Mouse (Mus musculus): ENCODE measurements around the gene Trpm1. TPM values are rescaled to one million over a fixed set of nuclear protein-coding genes. Genes with fewer than 3 reads are reported as not detected.

Gene Trpm1
- polyA plus RNA-seq, 3 experiments from 2014 or later: 1.5 to 5.2 (median 4.6) TPM

DNA sequence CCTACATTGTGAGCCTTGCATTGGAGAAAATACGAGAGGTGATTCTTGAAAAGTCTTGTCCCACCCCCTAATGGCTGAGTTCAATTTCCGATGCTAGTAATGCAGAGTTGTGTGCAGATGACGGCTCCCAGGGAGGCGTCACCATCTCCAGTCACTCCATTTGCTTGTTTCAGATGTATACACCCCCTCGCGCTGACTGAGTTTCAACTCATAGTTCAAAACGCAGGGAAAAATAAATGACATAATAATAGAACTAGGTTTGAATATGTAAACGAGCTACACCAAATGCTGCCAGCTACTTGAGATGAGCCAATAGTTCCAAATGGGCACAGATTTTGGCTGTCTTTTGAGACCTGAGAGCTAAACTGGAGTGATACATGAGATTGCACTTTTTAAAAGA, 84.1 kb downstream of the Trpm1 start:
- no peak for ATAC-seq

DNA sequence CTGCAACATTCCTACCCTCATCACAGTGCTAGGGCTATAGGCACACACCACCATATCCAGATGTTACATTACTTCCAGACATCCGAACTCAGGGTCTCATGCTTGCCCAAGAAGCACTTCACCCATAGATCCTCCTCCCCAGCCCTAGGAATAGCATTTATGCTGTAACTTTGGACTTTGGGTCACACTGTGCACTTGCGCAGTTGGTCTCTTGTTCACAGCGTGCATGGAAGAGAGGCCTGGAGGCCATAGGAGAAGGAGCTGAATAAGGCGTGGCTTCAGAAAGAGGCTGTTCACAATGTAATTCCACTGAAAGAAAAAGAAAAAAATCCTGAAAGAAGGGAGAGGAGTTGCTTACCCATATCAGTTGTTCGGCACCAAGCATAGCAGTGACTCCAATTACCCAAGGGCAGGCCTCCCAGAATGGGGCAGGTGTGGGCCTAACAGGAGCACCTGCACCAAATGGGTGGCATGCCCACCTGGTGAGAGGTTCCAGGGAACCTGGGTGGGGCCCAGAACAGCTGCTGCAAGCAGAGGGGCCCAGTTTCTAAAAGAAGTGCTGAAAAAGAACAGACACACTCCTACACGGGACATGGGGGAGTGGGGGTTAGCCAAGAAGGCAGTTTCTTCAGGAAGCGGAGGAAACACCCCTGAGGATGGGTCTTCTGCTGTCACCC, 84.9 kb downstream of the Trpm1 start:
- no peak for ATAC-seq

DNA sequence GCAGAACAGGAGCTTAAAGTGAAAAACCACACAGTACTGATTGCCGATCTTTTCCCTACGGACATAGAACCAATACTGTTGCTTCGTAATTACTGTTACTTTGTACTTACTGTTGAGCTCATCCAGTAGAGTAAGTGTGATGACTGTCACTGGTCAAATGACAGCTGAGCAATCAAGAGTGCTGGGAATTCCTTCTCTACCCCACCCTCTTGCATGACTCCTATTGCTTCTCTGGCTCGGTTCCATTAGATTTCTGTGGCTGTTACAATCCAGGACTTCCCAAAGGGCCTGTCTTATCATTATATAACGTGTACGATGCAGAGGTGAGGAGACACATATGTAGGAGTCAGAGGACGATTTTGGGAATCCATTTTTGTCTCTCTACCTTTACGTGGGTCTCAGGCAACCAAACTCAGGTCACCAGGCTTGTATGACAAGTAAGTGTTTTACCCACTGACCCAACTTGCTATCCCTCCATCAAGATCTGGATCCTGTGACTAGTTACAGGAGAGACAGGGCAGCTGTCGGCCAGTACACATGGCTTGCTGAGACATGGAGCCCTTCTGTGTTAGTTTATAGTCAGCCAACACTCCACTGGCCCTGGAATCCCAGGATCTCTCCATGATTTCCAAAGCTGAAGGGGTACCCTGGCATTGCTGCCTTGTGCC, 85.6 kb downstream of the Trpm1 start:
- ATAC-seq: no peak

DNA sequence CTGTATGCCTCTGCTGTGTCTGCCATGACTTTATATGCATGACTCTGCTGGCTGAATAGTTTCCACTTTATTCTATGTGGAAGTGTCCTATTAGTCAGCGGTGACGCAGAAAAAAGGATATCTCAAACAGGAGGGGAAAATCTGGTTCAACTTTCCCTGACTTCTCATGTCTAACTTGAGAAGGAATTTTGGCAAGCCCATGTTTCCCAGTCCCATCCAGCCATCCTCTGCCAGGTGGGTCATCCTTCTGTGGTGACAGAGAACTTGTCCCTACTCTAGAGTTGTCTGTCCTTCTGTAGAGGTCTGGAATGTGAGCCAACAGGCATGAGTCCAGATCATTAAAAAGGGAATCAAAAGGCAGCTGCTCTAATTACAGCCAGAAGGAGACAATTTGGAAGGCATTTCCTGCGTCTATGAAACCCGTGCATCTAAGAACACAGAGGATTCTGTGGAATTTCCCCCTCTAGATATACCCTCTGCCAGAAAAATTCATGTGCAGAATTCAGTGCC, 86.2 kb downstream of the Trpm1 start:
- ATAC-seq: no peak

DNA sequence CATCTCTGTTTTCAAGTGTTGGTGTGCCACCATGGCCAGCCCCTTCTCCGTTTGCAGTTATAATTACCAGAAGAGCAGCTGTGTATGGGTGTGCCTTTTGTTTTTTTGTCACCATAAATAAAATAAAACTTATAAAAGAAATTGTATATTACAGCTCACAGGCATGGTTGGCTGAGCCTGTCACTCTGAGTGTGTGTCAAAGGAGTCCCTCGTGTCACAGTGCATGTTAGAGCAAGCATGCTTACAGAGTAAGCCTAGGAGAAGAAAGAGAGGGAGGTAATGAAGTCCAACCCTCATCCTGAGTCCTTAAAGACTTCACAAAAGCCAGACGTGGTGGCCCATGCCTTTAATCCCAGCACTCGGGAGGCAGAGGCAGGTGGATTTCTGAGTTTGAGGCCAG, 88.8 kb downstream of the Trpm1 start:
- no peak for ATAC-seq

DNA sequence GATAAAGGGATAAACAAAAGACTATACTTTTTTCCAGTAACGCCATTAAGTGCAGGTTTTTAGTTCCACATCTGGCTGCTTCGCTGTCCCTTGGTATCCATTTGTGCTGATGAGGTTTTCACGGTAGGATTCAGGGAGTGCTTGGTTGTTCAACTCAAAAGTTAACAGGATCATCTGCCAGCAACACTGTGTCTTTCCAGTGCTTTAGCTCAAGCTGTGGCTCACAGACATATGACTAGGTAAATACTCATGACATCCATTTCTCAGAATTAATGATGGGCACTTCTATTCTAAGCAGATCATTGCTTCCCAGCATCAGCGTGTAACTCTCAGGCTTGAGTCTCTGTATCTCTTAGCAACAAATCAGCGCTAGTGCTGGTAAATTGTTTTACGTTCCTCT, 90.7 kb downstream of the Trpm1 start:
- no peak for ATAC-seq

DNA sequence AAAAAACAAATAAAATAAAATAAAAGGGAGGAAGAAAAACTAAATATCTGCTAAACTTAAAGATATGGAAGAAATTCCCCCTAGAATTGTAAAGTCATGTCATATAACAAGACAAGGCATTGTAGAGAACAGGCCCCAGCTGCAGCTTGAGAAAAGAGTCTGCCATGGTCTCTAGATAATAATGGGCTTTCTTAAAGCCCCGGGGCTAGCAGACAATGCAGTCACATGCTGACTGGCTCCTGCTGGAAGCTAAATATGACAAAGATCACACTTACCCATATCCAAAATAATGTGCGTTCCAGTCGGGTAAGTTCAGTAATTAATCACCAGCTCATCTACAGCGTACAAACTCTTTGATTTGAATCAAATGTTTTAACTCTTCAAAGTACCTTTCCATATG, 93.1 kb downstream of the Trpm1 start:
- ATAC-seq: no peak

DNA sequence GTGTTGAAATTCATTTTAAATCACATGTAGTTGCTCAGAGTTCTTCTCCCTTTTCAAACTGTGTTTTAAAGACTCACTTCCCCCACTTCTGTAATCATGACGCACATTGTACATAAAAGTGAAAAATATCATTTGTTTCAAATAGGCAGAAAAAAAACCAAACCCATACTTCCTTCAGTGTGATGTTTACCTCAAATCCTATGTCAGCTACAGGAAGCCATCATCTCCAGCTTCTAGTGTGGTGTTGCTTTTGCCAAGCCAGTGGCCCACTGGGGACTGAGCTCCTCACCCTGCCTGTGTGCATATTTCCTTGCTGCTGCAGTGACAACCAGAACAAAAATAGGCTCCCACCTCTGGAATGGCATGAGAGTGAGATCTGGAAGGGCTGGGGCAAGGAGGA, 94.7 kb downstream of the Trpm1 start:
- no peak for ATAC-seq

DNA sequence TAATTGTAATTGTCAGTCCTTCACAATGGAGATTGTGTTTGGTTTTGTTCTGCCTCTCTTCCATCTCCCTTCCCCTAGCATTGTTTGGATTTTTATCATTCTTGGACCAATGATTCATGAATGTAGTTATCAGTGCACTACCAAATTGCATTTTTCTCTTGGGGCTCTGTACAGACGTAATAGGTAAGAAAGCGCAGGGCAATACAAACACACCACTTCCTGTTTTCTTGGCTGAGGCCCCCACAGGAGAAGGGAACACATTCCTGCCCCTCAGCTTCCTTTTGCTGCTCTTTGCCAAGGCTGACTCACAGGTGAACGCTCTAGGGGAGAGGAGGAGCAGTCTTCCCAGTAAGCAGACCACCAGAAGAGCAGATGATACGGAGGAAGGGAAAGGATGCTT, 96.1 kb downstream of the Trpm1 start:
- ATAC-seq: peak; percentile 75

DNA sequence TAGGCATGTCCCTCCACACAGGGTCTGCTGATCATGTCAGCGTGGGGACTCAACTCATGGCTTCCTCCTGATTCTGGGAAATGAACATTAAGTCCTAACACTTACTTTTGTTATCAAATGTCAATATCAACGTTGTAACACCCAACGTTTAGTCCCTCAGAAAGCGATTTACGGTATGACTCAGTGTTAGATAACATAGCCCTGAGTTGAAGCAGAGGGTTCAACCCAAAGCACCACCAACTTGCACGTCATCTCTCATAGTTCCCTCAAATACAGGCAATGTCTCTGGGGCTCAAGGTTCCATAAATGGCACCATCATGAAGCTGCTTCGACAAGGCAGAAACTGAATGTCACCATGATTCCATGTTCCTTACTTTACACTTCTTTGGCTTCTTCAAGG, 96.8 kb downstream of the Trpm1 start:
- ATAC-seq: peak; percentile 43

DNA sequence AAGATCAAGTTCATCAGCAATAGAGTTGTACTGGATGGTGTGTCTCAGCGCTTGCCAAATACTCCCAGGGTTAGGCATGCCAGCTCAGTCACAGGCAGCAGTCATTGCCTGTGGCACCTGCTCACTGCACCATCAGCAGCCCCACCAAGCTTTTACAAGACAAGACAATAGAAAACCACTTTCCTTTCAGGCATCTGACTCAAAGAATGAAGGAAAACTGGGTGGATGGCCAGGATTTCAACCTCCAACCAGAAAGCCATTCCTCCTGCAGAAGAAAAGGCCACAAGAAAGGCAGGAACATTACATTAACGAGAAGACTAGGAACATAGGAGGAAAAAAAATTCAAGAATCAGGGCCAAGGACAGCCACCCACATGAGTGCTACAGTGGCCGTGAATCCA, 100.1 kb downstream of the Trpm1 start:
- ATAC-seq: no peak

DNA sequence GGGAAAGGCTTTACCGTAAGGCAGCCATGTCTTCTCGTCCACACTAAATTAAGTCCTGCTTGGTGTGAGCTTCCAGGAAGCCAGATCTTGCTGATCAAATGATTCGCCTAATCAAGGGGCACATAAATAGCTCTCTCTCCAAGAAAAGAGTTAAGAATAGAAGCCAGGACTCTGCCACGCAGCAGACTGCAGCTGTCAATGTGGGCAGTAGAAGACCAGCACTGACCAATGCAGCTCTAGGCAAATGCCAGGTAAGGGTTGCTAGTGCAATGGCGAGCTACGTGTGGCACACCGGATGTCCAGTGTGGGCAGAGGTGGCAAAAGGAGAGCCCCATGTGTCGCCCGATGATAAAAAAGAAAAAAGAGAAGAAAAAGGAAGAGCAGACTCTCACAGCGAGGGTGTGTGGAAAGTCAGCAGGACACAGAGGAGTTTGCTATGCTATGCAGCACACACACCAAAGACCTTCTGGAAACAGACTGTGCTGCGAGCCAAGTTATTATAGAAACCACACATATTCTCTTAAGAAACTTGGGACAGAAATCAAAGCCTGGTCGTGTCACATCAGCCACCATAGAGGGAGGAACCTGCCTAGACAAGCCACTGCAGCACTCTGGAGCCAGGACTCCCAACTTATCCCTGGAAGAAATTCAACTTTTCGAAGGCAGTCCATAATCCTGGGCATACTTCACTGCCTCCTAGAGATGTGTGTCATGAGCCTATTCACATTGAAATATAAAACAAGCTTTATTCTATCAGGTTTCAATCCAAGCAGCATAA, 112.1 kb downstream of the Trpm1 start:
- ATAC-seq: no peak

DNA sequence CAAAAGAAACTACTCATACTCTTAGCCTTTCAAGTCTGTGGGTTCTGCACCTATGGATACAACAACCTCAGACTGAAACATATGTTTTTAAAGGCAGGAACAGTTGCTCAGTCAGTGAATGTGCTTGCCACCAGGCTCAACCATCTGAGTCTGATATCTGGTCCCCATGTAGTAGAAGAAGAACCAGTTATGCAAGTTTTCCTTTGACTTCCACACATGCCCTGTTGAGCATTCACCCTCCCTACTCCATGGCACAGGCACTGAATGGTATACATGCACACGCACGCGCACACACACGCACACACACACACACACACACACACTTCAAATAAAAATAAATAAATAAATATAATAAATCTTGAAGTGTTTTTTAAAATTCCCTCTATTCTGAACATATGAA, 113.0 kb downstream of the Trpm1 start:
- ATAC-seq: no peak

DNA sequence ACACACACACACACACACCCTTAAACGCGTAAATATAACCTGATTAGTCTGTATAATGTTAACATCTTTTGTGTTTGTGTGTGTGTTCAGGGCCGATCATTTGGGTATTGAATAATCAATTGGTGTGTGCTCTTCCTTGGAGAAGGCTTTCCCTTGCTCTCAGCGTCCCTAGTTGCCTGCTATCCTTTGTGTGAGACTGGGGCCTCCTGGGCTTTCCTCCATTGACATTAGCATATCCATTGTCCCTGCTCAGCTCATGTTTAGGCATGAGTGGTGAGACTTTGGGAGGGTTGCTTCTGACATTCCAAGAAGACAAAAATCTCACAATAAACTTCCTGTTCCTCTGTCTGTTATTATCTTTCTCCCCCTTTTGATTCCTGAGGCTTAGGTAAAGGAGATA, 118.3 kb downstream of the Trpm1 start:
- ATAC-seq: no peak

DNA sequence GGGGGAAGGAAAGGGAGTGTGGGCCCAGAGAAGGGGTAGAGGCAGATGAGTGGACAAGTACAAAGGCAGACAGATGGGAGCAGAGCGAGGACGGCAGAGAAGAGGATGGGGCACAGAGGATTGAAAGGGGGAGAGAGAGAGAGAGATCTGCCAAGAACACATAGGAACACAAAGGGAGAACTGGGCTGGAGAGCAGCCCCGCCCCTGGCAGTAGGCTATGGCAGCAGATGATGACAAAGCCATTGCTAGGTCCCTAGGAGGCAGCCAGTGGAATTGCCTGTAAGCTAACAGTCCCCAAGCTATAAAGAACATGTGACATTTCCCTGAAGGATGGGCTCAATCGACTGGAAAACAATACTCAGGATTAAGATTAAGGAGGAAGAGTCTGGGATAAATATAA, 121.9 kb downstream of the Trpm1 start:
- no peak for ATAC-seq

DNA sequence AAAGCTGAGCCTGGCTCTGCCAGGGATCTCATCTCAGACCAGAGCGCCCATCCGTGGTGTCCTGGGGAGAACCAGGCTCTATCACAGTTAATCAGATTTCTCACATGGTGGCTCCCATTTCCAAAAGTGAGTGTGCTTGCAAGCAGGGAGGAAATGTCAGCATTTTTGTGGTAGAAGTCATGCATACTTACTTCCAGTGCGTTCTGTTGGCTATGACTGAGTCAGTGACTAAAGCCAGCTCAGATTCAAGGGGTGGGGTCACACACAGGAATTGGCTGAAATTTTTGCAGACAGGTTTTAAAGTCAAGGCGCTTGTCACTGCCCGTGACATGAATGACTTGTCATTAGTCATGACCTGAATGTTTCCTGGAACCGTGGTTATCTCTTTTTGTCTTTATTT, 123.3 kb downstream of the Trpm1 start:
- no peak for ATAC-seq

DNA sequence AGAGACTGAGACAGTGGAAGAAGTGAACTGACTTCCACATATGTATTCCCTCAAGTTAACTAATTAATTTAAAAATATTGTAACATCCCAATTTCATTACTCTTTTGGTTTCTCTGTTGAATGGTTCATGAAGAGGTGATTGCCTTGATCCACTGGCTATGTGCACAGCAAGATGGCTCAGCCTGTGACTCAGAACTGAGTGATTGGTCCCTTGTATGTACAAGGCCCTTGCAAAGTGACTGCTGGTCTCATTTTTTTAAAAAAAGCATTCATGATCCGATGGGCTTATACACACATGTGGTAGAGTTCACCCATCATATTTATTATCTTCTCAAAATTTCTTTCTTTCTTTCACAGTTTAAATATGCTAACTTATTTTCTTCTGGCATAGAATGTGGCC, 124.9 kb downstream of the Trpm1 start:
- no peak for ATAC-seq

DNA sequence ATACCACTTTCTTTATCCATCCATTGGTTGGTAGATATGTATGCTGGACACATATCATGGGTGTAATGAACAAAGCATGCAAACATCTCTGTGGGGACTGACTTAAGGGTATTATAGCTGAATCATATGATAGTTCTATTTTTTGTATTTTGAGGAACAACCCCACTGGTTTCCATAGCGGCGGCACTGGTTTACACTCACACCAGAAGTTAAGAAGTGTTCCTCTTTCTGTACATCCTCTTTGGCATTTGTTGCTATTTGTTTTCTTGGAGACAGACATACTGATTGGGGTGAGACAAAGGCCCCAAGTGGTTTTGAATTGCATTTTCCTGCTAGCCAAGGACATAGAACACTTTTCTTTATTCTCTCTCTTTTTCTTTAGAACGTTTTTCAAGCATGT, 125.9 kb downstream of the Trpm1 start:
- no peak for ATAC-seq

DNA sequence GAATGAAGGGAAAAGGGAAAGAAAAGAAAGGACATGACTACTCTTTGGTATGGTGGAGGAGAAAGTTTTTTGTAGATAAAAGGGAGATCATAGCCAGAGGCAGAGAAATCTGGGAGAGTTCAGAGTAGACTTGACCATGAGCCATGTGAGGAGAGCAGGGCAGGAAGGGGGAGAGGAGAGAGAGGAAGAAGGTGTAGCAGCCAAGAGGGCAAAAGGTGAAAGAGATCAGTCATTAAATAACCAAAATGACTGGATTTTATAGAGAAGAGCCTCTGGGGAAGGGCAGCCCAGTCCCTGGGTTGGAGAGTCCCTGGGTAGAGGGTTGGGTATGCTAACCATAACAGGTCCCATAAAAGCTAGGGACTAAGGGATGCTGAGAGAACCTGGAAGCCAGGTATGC, 132.9 kb downstream of the Trpm1 start:
- no peak for ATAC-seq

DNA sequence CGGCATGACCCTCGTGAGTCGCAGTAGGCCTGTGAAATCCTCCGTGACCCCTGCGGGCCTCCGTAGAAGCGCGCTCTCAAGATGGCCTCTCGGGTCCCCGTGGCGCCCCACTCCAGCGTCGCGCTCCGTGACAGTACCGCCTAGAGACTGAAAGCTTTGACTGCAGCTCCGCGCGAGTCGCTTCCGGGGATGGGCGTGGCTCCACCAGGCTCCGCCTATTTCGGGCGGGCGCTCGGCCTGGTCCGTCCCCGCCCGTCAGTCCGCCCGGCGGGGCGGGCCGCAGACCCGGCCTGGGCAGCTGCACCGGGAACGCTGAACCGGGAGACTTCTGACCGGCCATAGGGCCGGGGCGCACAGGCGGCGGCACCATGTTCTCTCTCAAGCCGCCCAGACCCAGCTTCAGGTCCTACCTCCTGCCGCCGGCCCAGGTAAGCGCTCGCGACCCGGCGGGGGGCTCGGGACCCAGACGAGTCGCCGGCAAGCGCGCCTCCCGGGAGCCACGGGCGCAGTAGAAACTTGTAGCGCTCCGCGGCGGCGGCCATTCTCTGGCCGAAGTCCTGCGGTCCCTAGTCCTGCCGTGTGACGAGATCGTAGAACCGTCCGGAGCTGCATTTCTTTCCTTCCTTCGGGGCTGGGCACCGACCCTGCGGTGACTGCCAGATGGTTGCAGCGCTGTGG, 133.9 kb downstream of the Trpm1 start, which contains the start of gene Mtmr10:
Gene Mtmr10 (plus strand): TSS at position 240 of the 678 bp plus-strand sequence.
- peak; percentile 97 for ATAC-seq

DNA sequence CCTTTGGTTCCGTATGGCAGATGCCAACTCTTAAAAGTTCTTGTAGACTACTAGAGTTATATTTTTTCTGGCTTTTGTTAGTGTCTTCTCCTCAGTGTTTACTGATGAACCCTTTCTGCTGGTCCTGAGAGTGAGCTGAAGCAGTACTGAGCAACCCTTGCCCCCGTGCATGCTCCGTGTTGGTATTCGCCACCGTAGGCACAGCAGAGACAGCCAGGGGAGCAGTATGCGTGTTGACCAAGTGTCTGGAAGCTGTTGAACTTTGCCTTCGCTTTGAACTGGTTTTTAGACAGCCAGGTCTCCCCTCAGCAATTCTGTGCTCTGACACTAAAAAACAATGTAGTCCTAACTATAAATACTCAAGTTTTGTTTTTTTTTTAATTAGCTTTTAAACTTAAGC, 135.8 kb downstream of the Trpm1 start:
- no peak for ATAC-seq

DNA sequence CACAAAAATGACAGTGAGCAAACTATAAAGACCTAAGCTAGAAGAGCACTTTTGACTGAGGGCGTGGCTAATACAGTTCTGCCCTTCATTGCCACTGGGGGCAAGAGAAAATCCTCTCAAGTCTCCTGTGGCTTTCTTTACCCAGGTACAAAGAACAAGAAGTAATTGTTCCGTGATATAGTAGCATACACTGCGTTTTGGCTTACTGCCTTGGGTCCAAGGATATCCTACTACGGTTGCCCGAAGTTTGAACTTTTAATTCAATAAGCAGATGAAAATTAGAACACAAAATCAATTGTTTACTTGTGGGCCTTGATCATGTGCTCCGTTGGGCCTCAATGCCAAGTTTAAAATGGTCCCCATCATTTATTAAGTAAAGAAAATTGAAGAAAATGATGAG, 136.8 kb downstream of the Trpm1 start:
- no peak for ATAC-seq

DNA sequence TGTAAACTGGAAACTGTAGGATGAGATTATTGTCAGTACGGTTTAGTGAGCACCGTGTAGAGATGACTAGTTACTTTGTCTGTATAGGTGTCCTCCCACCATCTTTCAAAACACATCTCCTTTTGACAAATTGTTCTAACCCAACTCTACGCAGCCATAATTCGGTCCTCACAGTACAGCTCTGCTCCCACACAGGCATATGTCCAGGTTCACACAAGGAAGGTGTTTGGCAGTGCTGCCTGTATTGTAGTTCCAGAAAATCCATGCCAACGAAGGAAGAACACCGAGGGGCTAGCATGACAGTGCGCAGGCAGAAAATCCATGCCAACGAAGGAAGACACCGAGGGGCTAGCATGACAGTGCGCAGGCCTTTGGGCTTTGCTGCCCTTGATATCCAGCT, 138.1 kb downstream of the Trpm1 start:
- no peak for ATAC-seq

Data from inflammation-experienced regulatory T-cells, adult 6 months (primary cell).